Mouse (Mus musculus) gastrocnemius, adult 18-20 months (tissue): ENCODE measurements around the gene Ubap2l. TPM values are rescaled to one million over a fixed set of nuclear protein-coding genes. Genes with fewer than 3 reads are reported as not detected.

Experiments
- DNase-seq: peaks from one replicate; pipeline ENCODE4 v3.0.0; 2021; ENCODE audit warnings: low spot score
- total RNA-seq, 2 experiments: library from RNA; stranded (reverse); gene quantifications; 2 replicates each; pipeline ENCODE4 v1.2.3; 2021

Gene Ubap2l
- total RNA-seq, 2 experiments from 2014 or later = 93.9 to 95.4 TPM

GRCm38 (mm10) chr3:90067851-90068250 is 15.4 kb upstream of the Ubap2l start:
- no peak for DNase-seq

- no peak for DNase-seq
These were observed 13.1 kb upstream of the Ubap2l start for GRCm38 (mm10) chr3:90065553-90065952.

GRCm38 (mm10) chr3:90064383-90064782 is 12.0 kb upstream of the Ubap2l start:
- no peak for DNase-seq

GRCm38 (mm10) chr3:90062539-90062938 is 10.1 kb upstream of the Ubap2l start:
- DNase-seq = no peak

- no peak for DNase-seq
These were observed 9.1 kb upstream of the Ubap2l start for GRCm38 (mm10) chr3:90061549-90061948.

GRCm38 (mm10) chr3:90051441-90052350 is 732 bp downstream of the Ubap2l start, which contains the start of gene 4933434E20Rik:
Gene 4933434E20Rik (plus strand): TSS chr3:90051636.
- DNase-seq = peak; percentile 53

- no peak for DNase-seq
These were observed 2.7 kb downstream of the Ubap2l start for GRCm38 (mm10) chr3:90049691-90050090.

GRCm38 (mm10) chr3:90036263-90036662 is 16.2 kb downstream of the Ubap2l start:
- DNase-seq = no peak

GRCm38 (mm10) chr3:90034653-90035052 is 17.8 kb downstream of the Ubap2l start:
- no peak for DNase-seq

GRCm38 (mm10) chr3:90016626-90017025 is 35.8 kb downstream of the Ubap2l start:
- DNase-seq = no peak

- no peak for DNase-seq
These were observed 42.1 kb downstream of the Ubap2l start for GRCm38 (mm10) chr3:90010291-90010690.

- no peak for DNase-seq
These were observed 48.2 kb downstream of the Ubap2l start for GRCm38 (mm10) chr3:90004091-90004796.

GRCm38 (mm10) chr3:89999830-90000229 is 52.6 kb downstream of the Ubap2l start:
- DNase-seq = no peak

GRCm38 (mm10) chr3:89999090-89999489 is 53.3 kb downstream of the Ubap2l start:
- peak; percentile 7 for DNase-seq

GRCm38 (mm10) chr3:89998612-89999054 is 53.8 kb downstream of the Ubap2l start, which contains the start of gene Hax1:
Gene Hax1 (minus strand): TSS chr3:89998780.
- DNase-seq = peak; percentile 93

GRCm38 (mm10) chr3:89997791-89998495 is 54.5 kb downstream of the Ubap2l start:
- no peak for DNase-seq

GRCm38 (mm10) chr3:89994807-89995515 is 57.5 kb downstream of the Ubap2l start:
- no peak for DNase-seq

- no peak for DNase-seq
These were observed 64.6 kb downstream of the Ubap2l start for GRCm38 (mm10) chr3:89987822-89988221.

- no peak for DNase-seq
These were observed 65.2 kb downstream of the Ubap2l start for GRCm38 (mm10) chr3:89987211-89987610.

GRCm38 (mm10) chr3:89982426-89982825 is 70.0 kb downstream of the Ubap2l start:
- no peak for DNase-seq

GRCm38 (mm10) chr3:89976859-89977258 is 75.6 kb downstream of the Ubap2l start:
- DNase-seq = no peak
